Mouse (Mus musculus) left cerebral cortex, adult 9 months (tissue): ENCODE results near the gene Mfsd1.

Source experiments
- DNase-seq, 2 experiments: peaks; one replicate each; pipeline ENCODE4 v3.0.0; 2022; ENCODE audit warnings: low spot score in 2 of 2

The Mfsd1 gene

DNA sequence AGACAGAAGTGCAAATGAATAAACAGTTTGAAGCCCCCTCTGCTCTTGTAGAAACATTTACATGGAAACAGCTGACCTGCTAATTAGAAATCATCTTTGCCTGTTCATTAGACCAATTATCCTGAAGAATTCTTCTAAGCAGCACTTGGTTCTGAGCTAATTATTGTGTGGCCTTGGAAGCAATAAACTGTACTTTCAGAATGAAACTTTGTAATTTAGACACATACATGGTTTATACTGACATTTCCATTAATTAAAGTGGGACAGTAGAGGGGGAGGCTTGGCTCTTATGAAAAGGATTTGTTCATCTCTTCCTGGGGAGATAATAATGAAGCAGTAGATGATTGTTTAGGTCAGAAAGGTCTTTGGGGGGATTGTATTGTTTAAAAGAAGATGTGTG is 35.7 kb downstream of the Mfsd1 start:
- no peak for DNase-seq

DNA sequence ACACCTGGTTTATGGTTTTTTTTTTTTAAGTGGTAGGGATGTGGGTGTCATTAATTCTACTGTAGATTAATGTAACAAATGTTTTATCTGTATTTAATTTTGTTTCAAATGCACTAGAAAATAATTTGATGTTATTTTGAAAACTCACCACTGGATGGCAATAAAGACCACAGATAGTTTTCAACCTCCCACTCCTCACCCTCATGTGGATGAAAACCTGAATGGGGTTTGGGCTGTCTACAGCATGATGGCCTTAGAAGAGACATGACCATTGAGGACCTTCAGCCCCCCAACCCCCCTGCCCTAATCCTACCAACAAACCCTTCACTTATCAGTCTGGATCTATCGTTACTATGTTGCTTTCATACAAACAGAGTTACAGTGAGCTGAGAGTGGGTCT is 42.1 kb downstream of the Mfsd1 start:
- DNase-seq = no peak

DNA sequence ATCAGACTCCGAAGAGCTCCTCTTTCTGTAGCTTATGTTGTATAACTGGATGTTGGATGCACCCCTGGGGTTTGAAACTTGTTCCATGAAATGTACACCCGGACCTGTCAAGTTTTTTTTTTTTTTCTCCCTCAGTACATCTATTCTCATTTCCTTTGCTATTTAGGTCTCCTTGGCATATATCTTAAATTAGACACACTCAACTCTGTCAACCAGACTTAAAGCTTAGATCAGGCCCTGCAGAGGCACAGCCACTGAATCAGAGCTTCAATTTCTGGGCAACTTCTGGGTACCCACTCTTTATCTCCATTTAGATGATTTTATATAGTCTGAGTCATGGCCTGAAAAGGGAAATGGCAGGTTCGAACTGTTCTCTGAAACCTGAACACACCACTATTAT is 60.6 kb downstream of the Mfsd1 start:
- DNase-seq = no peak

- no peak for DNase-seq
Measured at GRCm38 (mm10) chr3:67645640-67646466, 63.3 kb downstream of the Mfsd1 start.
